Mouse (Mus musculus): ENCODE measurements around the gene Slc8b1. TPM values are rescaled to one million over a fixed set of nuclear protein-coding genes. Genes with fewer than 3 reads are reported as not detected.
A peak's percentile ranks its signal among the peaks of the same experiment; 100 is the strongest.

The Slc8b1 gene
- polyA plus RNA-seq, 1 experiment from 2014 or later = 4.9 TPM

DNA sequence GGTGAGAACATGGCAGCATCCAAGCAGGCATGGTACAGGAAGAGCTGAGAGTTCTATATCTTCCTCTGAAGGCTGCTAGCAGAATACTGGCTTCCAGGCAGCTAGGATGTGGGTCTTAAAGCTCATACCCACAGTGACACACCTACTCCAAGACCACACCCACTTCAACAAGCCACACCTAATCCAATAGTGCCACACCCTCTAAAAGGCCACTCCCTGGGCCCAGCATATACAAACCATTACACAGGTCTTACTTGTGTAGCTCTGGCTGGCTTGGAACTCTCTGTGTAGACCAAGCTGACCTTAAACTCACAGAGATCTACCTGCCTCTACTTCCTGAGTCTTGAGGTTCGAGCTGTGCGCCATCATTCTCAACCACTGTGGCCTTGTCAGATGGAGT lies 13.8 kb downstream of the Slc8b1 start:
- no peak for DNase-seq (ENCODE audit: low spot score)
- Histone ChIP-seq H3K27ac (replicated peaks) (no peak overlapping the region), H3K4me3 (ENCODE audit: low read depth, low read length) (no peak overlapping the region), H3K4me1 (replicated peaks; ENCODE audit: control insufficient read depth, insufficient read depth) (no peaks in the 10 kb centered on the region), H3K9ac (ENCODE audit: low read length) (no peak overlapping the region), H3K4me2 (replicated peaks; ENCODE audit: low read depth) (no peak overlapping the region), H3K27me3 (ENCODE audit: control insufficient read depth, insufficient read depth, low read length) (no peaks in the 10 kb centered on the region), H3K36me3 (ENCODE audit: control insufficient read depth, insufficient read depth, low read length) (peaks cover 2% of the 10 kb centered on the region; the same call in 1 of the 2 replicates), H3K9me3 (ENCODE audit: control insufficient read depth, low read length) (no peaks in the 10 kb centered on the region)
- TF ChIP-seq CTCF (IDR thresholded peaks at IDR 0.05; ENCODE audit: low read depth) (no peak), EP300 (optimal IDR thresholded peaks at IDR 0.05) (no peak)
- 93% methylated on average over 2 of the region's 2 CpGs for WGBS
- ATAC-seq (ENCODE audit: low FRiP score, low TSS enrichment) = peak; percentile 64; the same call in 1 of the 2 replicates

DNA sequence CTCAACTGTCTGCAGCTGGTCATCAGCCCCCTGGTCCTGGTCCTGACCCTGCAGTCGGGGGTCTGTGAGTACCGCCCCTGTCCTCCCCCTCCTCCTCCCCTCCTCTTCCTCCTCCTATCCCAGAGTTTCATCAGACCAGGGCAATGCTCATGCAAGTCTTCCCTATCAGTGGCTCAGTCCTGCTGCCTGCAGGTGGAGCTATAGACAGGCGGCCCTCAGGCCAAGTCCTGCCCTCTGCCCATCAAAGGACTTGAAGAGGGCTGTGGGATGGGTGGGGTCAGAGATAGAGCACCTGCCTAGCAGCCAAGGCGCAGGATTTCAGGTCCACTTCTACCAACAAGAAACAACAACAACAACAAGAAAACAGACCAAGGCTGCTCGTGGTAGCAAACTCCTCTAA lies 14.8 kb downstream of the Slc8b1 start:
- TF ChIP-seq CTCF (IDR thresholded peaks at IDR 0.05; ENCODE audit: low read depth) (peak; percentile 76), EP300 (optimal IDR thresholded peaks at IDR 0.05) (no peak)

DNA sequence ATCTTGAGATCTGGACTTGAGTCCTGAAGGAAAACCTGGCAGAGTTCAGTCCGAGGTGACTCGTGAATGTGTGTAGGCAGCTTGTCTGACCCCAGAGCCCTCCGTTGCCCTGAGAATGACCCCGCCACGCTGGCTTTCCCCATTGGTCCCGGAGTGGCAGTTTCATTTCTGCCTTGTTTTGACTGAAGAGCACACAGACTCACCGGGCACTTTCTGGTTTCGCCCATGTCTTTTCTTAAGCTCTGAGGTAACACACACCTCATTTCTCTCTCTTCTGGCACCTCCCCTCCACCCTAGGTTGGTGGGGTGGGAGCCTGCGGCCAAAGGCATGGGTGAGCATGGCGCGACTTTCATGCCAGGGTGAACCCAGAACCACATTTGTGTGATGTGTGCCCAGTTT lies 15.3 kb downstream of the Slc8b1 start:
- Histone ChIP-seq H3K36me3 (ENCODE audit: control insufficient read depth, insufficient read depth, low read length) (peaks cover 2% of the 10 kb centered on the region; the same call in 1 of the 2 replicates), H3K27me3 (ENCODE audit: control insufficient read depth, insufficient read depth, low read length) (no peaks in the 10 kb centered on the region), H3K27ac (replicated peaks) (no peak overlapping the region), H3K4me1 (replicated peaks; ENCODE audit: control insufficient read depth, insufficient read depth) (no peaks in the 10 kb centered on the region), H3K9ac (ENCODE audit: low read length) (no peak overlapping the region), H3K9me3 (ENCODE audit: control insufficient read depth, low read length) (no peaks in the 10 kb centered on the region), H3K4me2 (replicated peaks; ENCODE audit: low read depth) (no peak overlapping the region), H3K4me3 (ENCODE audit: low read depth, low read length) (no peak overlapping the region)
- 62% methylated on average over 11 of the region's 11 CpGs for WGBS
- TF ChIP-seq EP300 (optimal IDR thresholded peaks at IDR 0.05) (no peak), CTCF (IDR thresholded peaks at IDR 0.05; ENCODE audit: low read depth) (no peak)
- ATAC-seq (ENCODE audit: low FRiP score, low TSS enrichment) = no peak
- DNase-seq (ENCODE audit: low spot score) = no peak

More for the DNA sequence above, 14.8 kb downstream of the Slc8b1 start:
- Histone ChIP-seq H3K9ac (ENCODE audit: low read length) (no peak overlapping the region), H3K4me2 (replicated peaks; ENCODE audit: low read depth) (no peak overlapping the region), H3K27ac (replicated peaks) (no peak overlapping the region), H3K4me3 (ENCODE audit: low read depth, low read length) (no peak overlapping the region), H3K36me3 (ENCODE audit: control insufficient read depth, insufficient read depth, low read length) (peaks cover 2% of the 10 kb centered on the region; the same call in 1 of the 2 replicates), H3K27me3 (ENCODE audit: control insufficient read depth, insufficient read depth, low read length) (no peaks in the 10 kb centered on the region), H3K4me1 (replicated peaks; ENCODE audit: control insufficient read depth, insufficient read depth) (no peaks in the 10 kb centered on the region), H3K9me3 (ENCODE audit: control insufficient read depth, low read length) (no peaks in the 10 kb centered on the region)
- DNase-seq (ENCODE audit: low spot score) (peak; percentile 41), ATAC-seq (ENCODE audit: low FRiP score, low TSS enrichment) (no peak; the same call in 1 of the 2 replicates)
- WGBS = 52% methylated on average over 5 of the region's 5 CpGs

DNA sequence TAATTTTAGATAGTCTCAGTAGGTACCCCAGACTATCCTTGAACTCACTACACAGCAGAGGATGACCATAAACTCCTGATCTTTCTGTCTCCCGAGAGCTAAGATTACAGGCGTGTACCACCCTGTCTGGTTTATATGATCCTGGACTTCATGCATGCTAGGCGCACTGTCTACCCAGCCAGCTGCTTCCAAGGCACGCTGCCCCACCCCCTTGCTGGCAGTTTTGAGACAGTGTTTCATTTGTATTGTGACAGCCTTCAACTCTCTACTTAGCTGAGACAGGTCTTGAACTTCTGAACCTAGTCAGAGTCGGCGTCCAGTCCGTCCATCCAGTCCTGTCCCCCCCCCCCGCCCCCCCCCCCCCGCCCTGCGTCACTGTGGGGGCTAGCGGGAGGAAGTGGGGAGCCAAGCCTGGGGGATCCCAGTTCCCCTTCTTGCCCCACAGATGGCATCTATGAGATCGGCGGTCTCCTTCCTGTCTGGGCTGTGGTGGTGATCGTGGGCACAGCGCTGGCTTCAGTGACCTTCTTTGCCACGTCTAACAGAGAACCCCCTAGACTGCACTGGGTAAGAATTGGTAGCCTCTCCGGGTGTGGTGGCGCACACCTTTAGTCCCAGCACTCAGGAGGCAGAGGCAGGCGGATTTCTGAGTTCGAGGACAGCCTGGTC lies 16.5 kb downstream of the Slc8b1 start:
- DNase-seq (ENCODE audit: low spot score) (no peak), ATAC-seq (ENCODE audit: low FRiP score, low TSS enrichment) (no peak)
- H3K4me3 ChIP-seq (ENCODE audit: low read depth, low read length) = no peak overlapping the region
- no peak overlapping the region for H3K27ac ChIP-seq (replicated peaks)
- WGBS = 91% methylated on average over 16 of the region's 20 CpGs
- no peaks in the 10 kb centered on the region for H3K4me1 ChIP-seq (replicated peaks; ENCODE audit: control insufficient read depth, insufficient read depth)
- no peaks in the 10 kb centered on the region for H3K9me3 ChIP-seq (ENCODE audit: control insufficient read depth, low read length)
- H3K9ac ChIP-seq (ENCODE audit: low read length) = no peak overlapping the region
- no peak overlapping the region for H3K4me2 ChIP-seq (replicated peaks; ENCODE audit: low read depth)
- no peak for TF ChIP-seq EP300 (optimal IDR thresholded peaks at IDR 0.05)
- no peak for TF ChIP-seq CTCF (IDR thresholded peaks at IDR 0.05; ENCODE audit: low read depth)
- H3K36me3 ChIP-seq (ENCODE audit: control insufficient read depth, insufficient read depth, low read length) = 0 out of 2 replicates have a peak, but pooled peaks cover 2% of the 10 kb centered on the region
- no peaks in the 10 kb centered on the region for H3K27me3 ChIP-seq (ENCODE audit: control insufficient read depth, insufficient read depth, low read length)

DNA sequence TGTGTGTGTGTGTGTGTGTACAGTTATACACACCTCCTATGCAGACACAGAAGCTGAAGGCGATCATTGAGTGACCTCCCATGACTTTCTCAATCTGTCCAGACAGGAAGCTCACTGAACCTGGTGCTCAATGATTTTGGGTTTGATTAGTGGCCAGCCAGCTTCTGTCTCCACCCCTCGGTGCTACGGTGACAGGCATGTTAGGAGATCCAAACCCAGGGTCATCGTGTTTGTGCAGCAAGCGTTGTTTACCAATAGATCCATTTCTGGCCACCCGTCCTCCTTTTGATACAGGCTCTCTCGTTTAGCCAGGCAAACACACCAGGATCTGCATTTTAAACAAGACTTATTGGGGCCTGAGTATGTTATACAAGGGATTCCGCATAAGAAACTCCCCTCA lies 20.7 kb downstream of the Slc8b1 start:
- H3K4me2 ChIP-seq (replicated peaks; ENCODE audit: low read depth) = no peak overlapping the region
- DNase-seq (ENCODE audit: low spot score) (no peak), ATAC-seq (ENCODE audit: low FRiP score, low TSS enrichment) (no peak)
- H3K9me3 ChIP-seq (ENCODE audit: control insufficient read depth, low read length) = no peaks in the 10 kb centered on the region
- no peaks in the 10 kb centered on the region for H3K4me1 ChIP-seq (replicated peaks; ENCODE audit: control insufficient read depth, insufficient read depth)
- no peak overlapping the region for H3K4me3 ChIP-seq (ENCODE audit: low read depth, low read length)
- no peaks in the 10 kb centered on the region for H3K36me3 ChIP-seq (ENCODE audit: control insufficient read depth, insufficient read depth, low read length)
- no peak for TF ChIP-seq CTCF (IDR thresholded peaks at IDR 0.05; ENCODE audit: low read depth)
- no peak for TF ChIP-seq EP300 (optimal IDR thresholded peaks at IDR 0.05)
- 69% methylated on average over 8 of the region's 8 CpGs for WGBS
- no peaks in the 10 kb centered on the region for H3K27me3 ChIP-seq (ENCODE audit: control insufficient read depth, insufficient read depth, low read length)
- H3K27ac ChIP-seq (replicated peaks) = no peak overlapping the region
- H3K9ac ChIP-seq (ENCODE audit: low read length) = no peak overlapping the region

DNA sequence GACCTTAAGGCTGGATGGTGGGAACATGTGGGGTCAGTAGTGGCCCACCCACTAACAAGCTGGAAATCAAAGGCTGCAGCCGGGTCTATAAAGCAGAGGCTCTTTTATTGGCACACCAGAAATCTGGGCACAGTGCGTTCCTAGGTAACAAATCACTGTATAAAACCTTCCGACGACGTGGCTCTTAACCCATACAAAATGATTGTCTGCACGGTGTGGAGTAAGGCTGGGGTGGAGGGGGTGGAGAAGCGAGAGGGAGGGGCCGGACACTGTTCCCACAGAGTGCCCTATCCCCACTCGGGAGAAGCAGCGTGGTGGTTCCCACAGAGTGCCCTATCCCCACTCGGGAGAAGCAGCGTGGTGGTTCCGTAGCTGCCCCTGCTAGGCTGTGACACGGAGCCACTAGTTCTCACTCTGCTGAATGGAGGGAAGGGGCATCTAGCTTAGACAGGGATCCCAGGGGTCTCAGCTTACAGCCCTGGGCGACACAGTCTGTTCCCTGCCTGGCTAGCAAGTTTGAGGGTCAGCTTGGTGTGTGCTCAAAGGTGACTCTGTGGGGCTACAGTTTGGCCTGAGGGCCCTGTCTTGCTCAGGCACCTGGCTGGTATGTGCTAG lies 23.2 kb downstream of the Slc8b1 start:
- WGBS = 72% methylated on average over 15 of the region's 15 CpGs
- H3K4me1 ChIP-seq (replicated peaks; ENCODE audit: control insufficient read depth, insufficient read depth) = no peaks in the 10 kb centered on the region
- H3K9ac ChIP-seq (ENCODE audit: low read length) = no peak overlapping the region
- no peaks in the 10 kb centered on the region for H3K27me3 ChIP-seq (ENCODE audit: control insufficient read depth, insufficient read depth, low read length)
- H3K4me3 ChIP-seq (ENCODE audit: low read depth, low read length) = no peak overlapping the region
- ATAC-seq (ENCODE audit: low FRiP score, low TSS enrichment) (no peak), DNase-seq (ENCODE audit: low spot score) (no peak)
- peak overlapping the region; percentile 56; the same call in 1 of the 2 replicates for H3K27ac ChIP-seq (replicated peaks)
- TF ChIP-seq EP300 (optimal IDR thresholded peaks at IDR 0.05) = no peak
- no peak for TF ChIP-seq CTCF (IDR thresholded peaks at IDR 0.05; ENCODE audit: low read depth)
- no peaks in the 10 kb centered on the region for H3K9me3 ChIP-seq (ENCODE audit: control insufficient read depth, low read length)
- H3K36me3 ChIP-seq (ENCODE audit: control insufficient read depth, insufficient read depth, low read length) = peaks cover 5% of the 10 kb centered on the region
- H3K4me2 ChIP-seq (replicated peaks; ENCODE audit: low read depth) = no peak overlapping the region

Measured in stomach, postnatal 0 days (tissue).